Mouse (Mus musculus) right cerebral cortex, adult 18-20 months (tissue): Measurements from ENCODE around the gene 1110017D15Rik.

Experiments
- DNase-seq: peaks from one replicate; pipeline ENCODE4 v3.0.0; 2022; ENCODE audit warnings: mixed read lengths

1110017D15Rik gene

DNA sequence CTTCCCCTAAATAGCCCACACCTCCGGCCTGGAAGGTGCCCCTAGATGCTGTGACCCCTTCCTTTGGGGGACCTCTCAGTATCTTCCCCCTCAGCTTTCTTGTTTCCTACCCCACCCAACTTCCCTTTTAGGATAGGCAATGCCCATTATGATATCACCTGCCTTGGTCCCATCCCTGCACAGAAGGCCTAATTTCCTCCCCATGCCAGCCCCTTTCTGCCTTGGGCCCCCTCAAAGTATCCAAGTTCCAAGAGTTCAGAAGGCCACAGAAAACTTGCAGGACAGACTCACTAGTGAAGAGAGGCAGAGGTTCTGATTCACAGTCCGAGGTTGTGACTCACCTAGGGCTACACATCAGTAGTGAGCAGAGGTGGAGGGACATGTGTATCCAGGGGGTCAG is at the start of gene 1110017D15Rik:
1110017D15Rik (minus strand) TSS at position 101 of the 400 bp plus-strand sequence.
- DNase-seq: no peak

DNA sequence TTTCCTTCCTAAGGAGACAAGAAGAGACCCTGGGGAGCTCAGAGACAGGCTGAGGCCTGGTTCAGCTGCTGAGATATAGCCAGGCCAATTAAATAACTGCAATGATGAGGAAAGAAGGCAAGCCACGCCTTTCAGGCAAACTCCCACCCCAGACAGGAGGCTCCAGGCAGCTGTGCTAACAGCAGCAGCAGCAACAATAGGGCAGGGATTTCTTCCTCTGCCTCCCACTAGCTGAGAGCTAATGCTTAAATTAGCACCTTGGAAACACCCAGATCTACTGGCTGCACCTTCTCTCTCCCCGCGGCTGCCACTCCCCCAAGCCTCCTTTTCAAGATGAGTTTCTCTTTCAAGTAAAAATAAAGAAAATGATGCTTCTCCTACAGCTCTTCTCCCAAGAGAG is 49.0 kb upstream of the 1110017D15Rik start:
- DNase-seq: peak; percentile 59

DNA sequence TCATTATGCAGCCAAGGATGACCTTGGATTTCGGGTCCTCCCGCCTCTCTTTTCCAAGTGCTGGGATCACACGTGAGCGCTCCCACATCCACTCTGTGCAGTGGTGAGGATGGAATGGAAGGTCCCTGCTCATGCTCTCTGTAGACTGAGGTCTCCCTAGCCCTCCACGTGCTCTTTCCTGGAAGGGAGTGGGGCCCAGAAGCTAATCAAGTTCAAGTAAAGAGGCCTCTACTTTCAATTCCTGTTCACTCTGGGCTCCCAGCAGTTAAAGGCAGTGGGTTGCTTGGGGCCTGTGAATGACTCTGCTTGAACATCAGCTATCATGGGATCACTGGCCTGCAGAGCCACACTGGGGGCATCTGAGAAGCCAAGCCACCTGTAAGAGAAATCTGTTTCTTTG is 46.2 kb upstream of the 1110017D15Rik start:
- DNase-seq: no peak

DNA sequence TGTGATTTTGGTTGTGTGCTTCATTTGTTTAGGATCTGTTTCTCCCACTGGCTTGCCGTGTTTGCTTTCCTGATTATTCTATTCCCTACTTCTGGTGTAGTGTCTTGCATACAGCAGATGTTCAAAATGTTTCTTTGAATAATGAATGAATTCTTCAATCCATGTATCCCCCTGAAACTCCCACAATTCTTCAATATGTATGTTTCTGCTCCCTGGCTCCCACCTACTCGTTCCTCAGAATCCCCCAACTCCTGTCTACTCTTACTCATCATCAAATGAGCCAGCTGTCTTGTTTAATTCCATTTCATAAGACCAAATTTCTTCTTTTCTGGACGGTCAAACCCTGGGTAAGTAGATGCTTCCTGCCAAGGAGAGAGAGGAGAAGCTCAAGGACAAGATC is 40.0 kb upstream of the 1110017D15Rik start:
- no peak for DNase-seq

DNA sequence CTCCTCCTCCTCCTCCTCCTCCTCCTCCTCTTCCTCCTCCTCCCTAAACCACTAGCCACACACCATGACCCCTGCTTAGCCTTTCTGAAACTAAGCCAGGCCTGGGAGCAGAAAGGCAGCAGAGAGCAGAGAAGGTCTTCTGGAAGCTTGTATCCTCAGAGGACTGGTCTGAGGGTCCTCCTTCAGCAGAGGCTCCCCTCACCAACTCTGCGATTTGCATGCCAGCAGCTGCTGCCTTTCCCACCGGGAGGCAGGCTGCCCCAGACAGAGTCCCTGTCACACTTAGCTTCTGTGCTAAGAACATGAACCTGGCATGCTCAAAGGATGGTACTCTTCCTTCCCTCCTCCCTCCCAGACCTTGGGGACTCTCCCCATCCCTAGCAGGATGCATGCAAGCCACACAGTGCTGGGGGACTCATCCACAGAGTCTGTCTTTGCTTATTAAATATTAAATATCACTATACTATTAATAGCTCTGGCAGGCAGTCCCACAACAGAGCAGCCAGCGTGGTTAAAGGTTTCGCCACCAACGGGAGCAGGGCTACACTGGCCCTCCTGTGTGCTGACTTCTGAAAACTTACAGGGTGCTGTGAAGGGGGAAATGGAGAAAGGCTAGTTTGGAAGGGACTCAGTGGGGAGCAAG is 39.3 kb upstream of the 1110017D15Rik start:
- DNase-seq: no peak

DNA sequence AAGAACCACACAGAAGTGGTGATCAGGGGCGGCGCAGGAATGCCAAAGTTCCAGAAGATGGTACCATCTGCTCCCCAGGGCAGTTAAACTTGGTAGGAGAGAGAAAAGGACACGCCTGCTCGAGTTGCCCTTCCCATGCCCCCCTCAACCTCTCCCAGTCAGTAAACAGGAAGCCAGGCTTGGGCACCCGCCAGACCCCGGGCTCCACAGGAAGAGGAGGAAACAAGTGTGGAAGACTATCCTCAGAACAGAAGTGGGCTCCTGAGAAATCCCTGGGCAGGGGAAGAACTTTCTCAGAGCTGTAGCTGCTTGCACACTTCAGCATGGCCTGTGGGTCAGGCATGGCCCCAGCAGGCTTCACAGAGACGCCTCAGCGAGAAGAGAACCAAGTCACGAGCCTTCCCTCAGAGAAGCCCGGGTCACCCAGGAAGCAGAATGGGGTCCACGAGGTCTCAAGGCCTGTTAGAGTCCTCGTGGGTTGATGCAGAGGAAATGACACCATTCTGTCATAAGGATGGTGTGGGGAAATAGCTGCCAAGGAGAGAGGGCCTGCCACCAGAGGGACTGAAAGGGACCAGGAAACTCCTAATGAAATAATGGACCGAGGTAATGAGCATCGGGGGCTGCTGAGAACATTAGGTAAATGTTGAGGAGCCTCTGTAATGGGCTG is 38.0 kb upstream of the 1110017D15Rik start:
- DNase-seq: no peak

DNA sequence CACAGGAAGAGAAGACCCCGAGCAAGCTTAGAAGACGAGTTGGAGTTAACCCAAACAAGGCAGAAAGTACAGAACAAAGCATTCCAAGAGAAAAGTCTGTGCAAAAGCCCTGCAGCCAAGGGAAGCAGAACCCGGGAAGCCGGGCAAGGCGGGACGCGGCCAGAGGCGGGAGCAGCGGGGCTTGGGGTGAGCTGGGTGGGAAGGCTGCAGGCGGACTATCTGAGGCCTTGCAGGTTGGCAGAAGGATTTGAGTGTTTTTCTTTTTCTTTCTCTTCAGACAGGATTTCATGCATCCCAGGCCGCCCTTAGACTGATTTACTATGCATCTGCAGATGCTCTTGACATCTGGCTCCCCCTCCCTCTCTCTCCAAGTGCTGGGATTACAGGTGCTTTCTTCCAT is 36.0 kb upstream of the 1110017D15Rik start:
- no peak for DNase-seq

DNA sequence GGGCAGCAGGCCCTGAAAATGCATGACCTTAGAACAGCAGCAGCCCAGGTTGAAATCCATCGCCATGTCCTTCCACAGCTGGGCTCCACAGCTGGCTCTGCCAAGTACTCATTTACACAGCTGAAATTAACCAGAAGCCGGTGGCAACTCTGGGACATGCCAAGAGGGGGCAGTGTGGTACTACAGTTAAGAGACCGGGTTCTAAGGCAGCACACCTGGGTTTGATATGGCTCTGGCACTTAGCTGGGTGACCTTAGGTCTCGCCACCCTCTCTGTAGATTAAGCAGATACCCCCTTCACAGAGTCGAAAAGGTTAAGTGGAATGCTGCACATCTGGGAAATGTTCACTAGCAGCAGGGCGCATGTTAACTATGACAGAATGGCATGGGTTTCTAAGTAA is 35.4 kb upstream of the 1110017D15Rik start:
- peak; percentile 62 for DNase-seq

DNA sequence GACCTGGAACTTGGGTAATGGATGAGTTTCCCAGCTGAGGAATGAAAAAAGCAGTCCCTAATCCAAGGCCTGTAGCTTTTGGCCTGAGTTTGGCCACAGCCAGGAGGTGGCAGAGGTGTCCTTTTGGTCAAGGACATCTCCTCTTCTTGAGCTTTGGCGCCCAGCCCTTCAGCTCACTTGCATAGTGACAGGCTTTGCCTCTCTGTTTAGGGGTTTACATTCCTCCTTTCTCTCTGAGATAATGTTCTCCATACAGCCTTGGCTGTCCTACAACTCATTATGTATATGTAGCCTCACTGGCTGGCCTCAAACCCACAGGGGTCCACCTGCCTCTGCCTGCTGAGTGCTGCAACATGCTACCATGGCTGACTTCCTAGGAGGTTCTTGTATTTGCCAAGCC is 30.0 kb upstream of the 1110017D15Rik start:
- DNase-seq: no peak

DNA sequence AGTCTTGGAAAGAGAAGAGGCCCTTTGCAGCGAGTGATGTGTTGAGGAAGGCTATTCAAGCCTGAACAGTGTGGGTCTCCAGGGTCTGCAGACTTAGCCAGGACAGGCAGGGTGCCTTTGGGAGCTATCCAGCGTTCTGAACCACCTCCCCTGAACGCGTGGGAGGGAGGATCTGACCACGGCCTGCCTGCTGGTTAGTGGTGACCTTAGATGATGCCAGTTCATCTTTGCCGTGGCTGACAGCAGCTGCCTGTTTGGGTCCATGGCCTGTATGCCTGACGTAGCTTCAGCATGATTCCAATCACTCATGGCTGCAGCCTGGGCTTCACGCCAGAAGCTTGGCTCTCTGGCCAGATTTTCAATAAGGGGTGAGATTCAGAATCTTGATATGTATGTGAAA is 28.9 kb upstream of the 1110017D15Rik start:
- no peak for DNase-seq

DNA sequence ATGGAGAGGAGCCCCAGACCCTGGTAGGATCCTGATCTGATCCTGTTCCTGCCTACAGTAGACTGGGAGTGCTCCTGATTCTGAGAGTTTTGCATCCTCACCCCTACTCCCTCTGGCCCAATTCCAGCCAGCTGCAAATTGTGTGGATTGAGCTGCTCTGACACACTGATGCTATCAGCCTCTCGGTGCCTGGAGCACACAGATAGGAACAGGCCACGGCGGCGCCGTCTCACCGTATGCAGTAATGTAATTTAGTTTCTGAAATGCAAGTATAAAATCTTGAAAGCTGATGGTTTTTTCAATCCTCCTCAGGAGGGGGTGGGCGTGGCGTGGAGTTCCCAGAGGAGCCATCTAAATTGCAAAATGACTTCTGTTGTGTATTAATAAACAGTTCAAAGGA is 25.0 kb upstream of the 1110017D15Rik start:
- no peak for DNase-seq

DNA sequence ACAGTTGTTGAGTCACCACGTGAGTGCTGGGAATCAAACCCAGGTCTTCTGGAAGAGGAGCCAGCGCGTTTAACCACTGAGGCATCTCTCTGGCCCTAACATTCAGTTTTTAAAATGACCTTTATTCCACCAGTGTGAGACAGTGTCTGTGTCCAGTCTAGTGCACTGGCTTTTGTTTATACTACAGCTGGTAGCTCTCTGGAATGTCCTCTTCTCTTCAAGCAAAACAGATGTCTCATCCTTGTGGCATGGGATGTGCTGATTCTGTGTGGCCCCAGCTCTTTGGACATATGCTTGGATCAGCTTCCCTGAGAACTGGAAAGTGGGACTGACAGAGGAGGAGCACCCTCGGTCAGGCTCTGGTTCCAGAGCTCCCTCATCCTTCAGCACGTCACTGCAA is 17.7 kb upstream of the 1110017D15Rik start:
- no peak for DNase-seq

DNA sequence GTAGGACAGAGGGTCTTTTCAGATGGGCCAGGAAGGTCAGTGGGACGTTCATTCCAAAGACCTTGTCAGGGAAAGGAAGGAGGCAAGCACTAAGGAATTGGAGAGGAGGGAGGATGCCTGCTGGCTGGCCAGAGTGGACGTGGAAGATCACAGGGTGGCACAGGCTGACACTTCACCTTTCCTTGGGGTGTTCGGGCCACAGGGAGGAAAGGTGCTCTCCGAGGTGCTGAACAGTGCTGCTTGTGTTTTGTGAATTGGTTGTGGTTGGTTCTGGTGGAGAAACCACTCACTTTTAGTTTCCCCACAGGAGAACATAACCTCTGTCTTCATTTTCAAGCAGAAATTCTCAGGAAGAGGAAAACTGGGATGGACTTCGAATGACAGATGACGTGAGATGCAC is 15.3 kb upstream of the 1110017D15Rik start:
- no peak for DNase-seq

DNA sequence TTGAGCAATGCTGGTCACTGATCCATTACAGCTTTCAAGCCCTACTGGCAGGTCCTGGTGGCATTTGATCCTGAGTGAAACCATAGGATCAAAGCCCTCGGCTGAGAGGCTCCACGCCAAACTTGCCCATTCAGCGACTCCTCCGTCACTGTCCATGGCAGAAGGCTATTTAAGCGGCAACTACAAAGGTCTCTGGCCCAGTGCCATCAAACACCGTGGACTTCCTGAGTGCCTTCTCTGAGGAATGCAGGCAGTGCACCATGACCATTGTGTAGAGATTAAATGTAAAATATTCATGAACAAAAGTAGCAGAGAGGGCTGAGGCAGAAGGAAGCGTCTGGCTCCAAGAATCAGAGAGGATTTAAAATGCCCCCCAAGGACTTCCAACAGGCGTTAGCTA is 10.9 kb upstream of the 1110017D15Rik start:
- DNase-seq: no peak

DNA sequence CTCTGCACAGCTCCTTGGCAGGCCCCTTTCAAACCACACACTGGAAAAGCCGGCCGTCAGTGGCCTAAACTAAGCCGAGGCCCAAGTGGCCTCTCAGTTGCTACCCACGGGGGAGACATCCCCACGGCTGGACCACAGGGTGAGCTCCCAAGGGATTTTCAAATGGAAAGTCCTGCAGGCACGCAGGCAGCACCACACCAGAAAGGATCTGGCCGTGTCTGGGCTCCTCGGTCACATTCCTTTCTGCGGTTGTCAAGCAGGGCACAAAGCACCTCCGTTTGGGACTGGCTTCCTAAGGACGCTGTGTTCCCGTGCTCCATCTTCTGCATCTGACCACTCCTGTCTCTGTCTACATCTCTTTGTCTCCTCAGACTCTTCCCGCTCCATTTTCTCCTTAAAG is 9.9 kb upstream of the 1110017D15Rik start:
- no peak for DNase-seq

DNA sequence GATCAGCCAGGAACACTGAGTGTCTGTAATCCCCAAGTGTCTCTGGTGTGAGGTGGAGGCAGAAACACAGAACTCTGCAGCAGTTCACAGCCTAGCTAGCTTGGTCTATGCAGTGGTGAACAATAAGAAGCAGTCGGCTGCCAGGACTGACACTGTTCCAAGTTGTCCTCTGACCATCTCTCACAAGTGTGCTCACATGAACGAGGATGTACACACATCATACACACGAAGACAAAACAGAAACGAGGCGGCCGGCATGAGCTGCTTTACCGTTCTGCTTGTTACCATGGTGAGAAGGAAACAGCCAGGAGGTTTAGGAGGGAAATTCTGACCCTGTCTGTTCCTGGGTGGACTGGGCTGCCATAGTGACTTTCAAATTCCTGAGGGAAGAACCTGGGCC is 9.4 kb upstream of the 1110017D15Rik start:
- DNase-seq: no peak

DNA sequence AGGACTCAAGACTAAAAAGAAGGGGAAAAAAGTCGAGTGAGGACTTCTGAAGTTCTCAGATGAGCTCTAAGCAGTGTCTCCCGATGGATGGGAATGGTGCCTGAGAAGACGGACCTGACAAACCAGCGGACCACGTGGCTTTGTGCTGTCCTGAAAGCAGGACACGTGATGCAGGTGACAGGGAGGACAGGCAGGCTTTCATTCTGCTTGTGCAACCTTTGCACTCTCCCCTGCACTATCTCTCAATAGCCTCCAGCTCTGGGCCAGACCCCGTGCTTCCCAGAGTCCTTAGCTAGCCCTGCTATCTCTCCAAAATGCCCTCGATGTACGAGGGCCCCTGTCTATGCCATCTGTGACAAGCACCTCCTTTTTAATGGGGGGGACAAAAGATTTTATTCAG is 7.7 kb upstream of the 1110017D15Rik start:
- DNase-seq: no peak

DNA sequence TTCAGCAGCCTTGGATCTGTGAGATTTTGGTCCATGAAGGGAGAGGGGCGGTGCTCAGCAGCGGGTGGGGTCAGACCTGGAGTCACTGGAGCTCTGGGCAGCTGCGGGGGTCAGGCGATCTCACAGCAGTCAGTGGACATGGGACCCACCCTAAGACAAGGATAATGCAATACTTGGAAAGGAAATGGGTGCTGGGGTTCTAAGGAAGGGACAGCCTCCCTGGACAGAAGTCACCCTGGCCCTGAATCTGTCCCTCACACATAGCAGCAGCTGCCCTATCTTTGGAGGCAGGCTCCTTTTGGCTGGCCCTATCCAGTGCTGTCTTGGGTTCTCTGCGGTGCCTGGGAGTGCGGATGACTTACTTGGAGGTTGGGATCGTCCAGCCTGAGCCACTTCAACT is 6.7 kb upstream of the 1110017D15Rik start:
- DNase-seq: no peak

DNA sequence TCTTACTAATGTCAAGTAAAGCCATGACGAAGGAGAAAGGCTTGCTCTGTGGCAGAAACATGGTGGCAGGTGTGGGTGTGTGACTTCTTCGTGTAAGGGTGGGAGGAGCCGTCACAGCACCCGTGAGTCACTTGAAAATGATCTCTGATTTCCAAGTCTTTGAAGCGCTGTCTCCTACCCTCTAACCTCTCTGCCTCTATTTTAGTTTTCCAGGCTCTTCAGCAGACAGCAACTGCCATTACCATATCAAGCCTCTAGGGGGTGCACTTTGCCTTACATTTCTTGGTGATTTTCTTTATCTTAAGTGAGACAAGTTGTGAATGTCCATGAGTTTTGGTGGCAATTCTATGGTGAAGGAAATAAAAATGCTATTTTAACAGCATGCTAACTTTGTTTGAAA is 5.7 kb upstream of the 1110017D15Rik start:
- peak; percentile 57 for DNase-seq

DNA sequence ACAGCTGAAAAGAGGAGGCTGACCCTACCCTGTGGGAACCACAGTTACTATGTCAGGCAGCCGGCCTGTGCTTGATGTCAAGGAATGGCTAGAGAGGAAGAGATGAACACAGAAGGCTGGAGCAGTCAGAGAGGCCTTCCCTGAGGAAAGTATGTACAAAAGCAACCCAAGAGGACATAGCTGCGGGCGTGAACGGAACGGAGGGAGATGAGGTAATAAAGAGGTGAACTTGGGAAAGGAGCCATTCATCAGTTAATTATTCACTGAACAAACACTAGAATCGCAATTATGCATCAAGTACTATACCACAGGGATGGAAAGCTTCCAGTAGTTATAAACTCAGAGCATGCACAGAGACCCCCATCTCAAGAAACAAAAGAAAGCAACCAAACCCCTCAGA is 5.0 kb upstream of the 1110017D15Rik start:
- DNase-seq: no peak

DNA sequence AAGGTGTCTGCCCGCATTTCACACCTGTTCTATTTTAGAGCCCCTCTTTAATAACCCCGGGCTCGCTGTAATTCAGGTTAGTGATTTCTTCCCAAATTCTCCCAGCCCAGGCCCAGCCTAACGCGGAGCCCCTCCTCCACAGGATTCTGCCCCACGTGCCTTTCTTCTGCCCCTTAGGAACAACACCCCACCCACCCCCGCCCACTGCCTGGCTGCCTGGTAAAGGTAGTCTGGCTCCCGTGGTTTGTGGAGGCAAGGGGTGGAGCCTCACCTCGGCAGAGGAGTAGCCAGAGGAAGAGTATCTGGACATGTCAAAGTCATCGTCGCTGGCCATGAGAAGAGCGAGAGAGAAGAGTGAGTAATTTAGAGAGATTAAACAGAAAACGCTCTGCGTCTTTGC is 3.5 kb upstream of the 1110017D15Rik start:
- DNase-seq: no peak

DNA sequence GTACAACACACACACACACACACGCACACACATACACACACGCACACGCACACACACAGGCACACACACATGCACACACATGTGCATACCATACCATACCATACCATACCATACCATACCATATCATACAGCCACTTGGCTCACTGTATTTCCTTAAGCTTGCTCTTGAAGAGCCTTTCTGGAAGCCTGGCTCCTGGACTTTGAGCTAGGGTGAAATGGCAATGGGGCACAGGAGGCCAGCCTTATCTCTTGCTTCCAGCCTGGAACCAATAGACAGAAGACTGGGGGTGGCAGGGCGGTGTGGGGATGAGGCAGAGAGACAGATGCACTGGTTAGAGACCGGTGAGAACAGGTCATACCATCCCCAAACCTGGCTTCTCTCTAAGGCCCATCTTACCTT is 2.1 kb upstream of the 1110017D15Rik start:
- no peak for DNase-seq

DNA sequence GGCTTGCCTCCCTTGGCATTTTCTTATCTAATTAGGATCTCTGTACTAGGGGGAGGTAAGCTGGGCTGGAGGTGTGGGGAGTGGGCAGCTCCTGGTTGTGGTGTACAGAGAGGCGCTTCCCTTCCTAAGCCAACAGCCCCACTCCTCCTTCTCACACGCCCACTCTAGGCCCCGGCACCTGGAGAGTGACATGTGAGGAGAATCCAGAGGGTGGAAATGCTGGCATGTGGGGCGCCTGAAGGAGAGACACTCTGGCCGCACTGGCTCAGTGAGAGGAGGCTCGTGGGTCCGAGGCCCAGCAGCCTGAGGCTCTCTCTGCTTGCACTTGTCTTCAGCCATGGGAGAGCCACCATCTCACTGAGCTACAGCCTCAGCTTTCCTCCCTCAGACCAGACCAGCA is 1.2 kb upstream of the 1110017D15Rik start:
- peak; percentile 59 for DNase-seq

DNA sequence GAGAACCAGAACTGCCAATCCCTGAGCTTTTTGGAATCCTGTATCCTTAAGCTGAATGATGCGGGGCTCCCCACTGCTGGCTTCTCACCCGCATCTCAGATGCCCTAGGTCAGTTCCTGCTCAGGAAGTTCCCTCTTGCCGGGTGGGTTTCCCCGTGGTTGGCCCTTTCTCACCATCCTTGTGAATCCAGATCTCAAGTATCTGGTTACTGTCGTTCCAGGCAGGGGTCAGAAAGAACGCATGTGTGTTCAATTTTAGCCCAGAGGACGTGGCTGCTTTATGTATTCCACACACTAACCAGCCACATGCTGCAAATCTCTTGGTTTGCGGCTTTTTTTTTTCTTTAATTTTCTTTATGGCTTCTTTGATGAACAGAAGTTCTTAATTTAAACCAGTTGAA is 3.4 kb downstream of the 1110017D15Rik start:
- DNase-seq: no peak

DNA sequence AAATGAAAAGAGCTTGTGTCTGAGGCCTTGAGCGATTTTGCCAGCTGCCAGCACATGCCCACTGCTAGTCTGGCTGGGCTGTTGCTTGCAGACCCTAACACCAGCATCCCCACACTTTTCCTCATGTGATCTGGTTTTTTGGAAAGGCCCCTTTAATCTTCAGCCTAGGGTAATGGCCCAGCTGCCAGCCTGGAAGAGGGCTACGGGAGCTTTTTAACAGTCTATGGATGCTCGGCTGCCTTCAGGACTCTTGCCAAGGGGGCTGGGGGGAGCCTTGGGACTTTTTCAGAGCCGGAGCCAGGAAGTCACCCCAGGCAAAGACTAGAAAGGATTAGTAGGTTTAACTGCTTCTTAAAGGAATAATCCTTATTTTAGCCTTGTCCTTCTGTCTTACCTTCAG is 3.8 kb downstream of the 1110017D15Rik start:
- DNase-seq: no peak
